Mouse (Mus musculus): ENCODE data around the gene Ston2.

DNA sequence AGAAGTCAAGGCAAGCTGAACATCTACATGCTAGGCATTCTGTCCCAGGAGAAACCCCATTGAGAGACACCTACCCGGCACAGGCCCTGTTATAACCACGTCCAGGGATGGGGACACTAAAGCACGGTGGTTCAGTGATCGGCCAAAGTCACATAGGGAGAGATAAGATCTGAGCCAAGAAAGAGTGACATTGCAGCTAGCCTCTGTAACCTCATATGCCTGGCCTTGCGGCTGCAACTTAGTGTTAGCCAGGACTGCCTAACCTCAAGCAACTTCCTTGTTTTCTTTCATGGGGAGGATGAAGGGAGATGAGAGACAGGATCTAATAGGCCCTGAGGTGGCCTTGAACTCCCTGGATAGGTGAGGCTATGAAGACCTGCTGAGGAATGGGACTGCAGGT is 122.8 kb downstream of the Ston2 start:
- no peak for TF ChIP-seq CTCF (IDR thresholded peaks at IDR 0.05)
- no peak for TF ChIP-seq POLR2A (IDR thresholded peaks at IDR 0.05; ENCODE audit: insufficient read depth, low read depth, low read length)

Data from heart, adult 2 months (tissue).